In genomic region chr17:61106302-61106701, GRCm38 (mm10) we compare ENCODE assay signal across 16 mouse cellular contexts.
"Had no signal": no experiment of that assay in that cellular context is flagged by ENCODE, and none has a peak within 500 bp of the region (broad histone marks: within the 10 kb centered on the region; RNA-seq: fewer than 3 reads in every experiment).

No protein-coding gene starts in this region.

- H3K4me3 ChIP-seq: neural tube, embryonic 13.5 days; neural tube, embryonic 15.5 days; stomach, embryonic 15.5 days had no signal

- DNase-seq: retina, postnatal 1 day; right cerebral cortex, adult 18-20 months; right cerebral cortex, postnatal 14 days; right cerebral cortex, postnatal 25 days; right cerebral cortex, postnatal 4 days; spleen, adult 18-20 months; thymus, adult 18-20 months; thymus, adult 2 months; thymus, postnatal 14 days; thymus, postnatal 25 days; thymus, postnatal 36 days; thymus, postnatal 4 days had no signal

- H3K36me3 ChIP-seq: neural tube, embryonic 13.5 days; neural tube, embryonic 15.5 days; stomach, embryonic 15.5 days had no signal

- H3K9me3 ChIP-seq: neural tube, embryonic 13.5 days; neural tube, embryonic 15.5 days; stomach, embryonic 15.5 days had no signal

- H3K4me2 ChIP-seq: neural tube, embryonic 13.5 days; neural tube, embryonic 15.5 days; stomach, embryonic 15.5 days had no signal

- H3K9ac ChIP-seq: neural tube, embryonic 13.5 days; neural tube, embryonic 15.5 days; stomach, embryonic 15.5 days had no signal

- H3K27me3 ChIP-seq: neural tube, embryonic 13.5 days; neural tube, embryonic 15.5 days; stomach, embryonic 15.5 days had no signal

- H3K4me1 ChIP-seq: neural tube, embryonic 13.5 days; neural tube, embryonic 15.5 days; stomach, embryonic 15.5 days had no signal

- H3K27ac ChIP-seq: neural tube, embryonic 13.5 days; neural tube, embryonic 15.5 days; stomach, embryonic 15.5 days; stomach, postnatal 0 days had no signal
